Mouse (Mus musculus) ES-Bruce4 (cell line): ENCODE measurements at regions not wholly inside any gene's neighbourhood (a gene's known extent, or its start where the extent isn't known, plus 50 kb on each side); places are given as distances from the start of the nearest gene placed in this dataset.

Experiments
- H3K27ac ChIP-seq: 2 replicates; pipeline ENCODE4 v1.5.1; 2012; ENCODE audit warnings: low read length, inconsistent platforms; ENCODE audit not compliant: insufficient read depth
- H3K27me3 ChIP-seq: 2 replicates; pipeline ENCODE4 v1.6.1; 2012; ENCODE audit warnings: mild to moderate bottlenecking, low read length, inconsistent platforms; ENCODE audit not compliant: control insufficient read depth, poor library complexity, insufficient read depth, severe bottlenecking
- H3K36me3 ChIP-seq: 2 replicates; pipeline ENCODE4 v1.6.1; 2012; ENCODE audit warnings: inconsistent platforms, mild to moderate bottlenecking, low read length, moderate library complexity; ENCODE audit not compliant: control insufficient read depth, poor library complexity, insufficient read depth, severe bottlenecking
- H3K4me1 ChIP-seq: one replicate; pipeline ENCODE4 v1.8.1; 2011; ENCODE audit warnings: low read length; ENCODE audit not compliant: control insufficient read depth, insufficient read depth
- H3K4me3 ChIP-seq: 2 replicates; pipeline ENCODE4 v1.5.1; 2011; ENCODE audit warnings: low read depth, mild to moderate bottlenecking, low read length
- H3K9ac ChIP-seq: 2 replicates; pipeline ENCODE4 v1.6.1; 2012; ENCODE audit warnings: low read depth, mild to moderate bottlenecking, inconsistent platforms; ENCODE audit not compliant: poor library complexity, severe bottlenecking
- H3K9me3 ChIP-seq: replicated peaks from 2 replicates; pipeline ENCODE4 v1.6.1; 2012; ENCODE audit warnings: mild to moderate bottlenecking, low read length, inconsistent platforms; ENCODE audit not compliant: control insufficient read depth, poor library complexity, insufficient read depth, severe bottlenecking
- CTCF ChIP-seq: IDR thresholded peaks from one replicate; pipeline ENCODE4 v1.8.1; 2011; ENCODE audit warnings: low read depth, low read length
- EP300 ChIP-seq: IDR thresholded peaks from 2 replicates; pipeline ENCODE4 v1.6.1; 2011; ENCODE audit warnings: low read depth, low read length; ENCODE audit not compliant: insufficient read depth
- POLR2A ChIP-seq: IDR thresholded peaks from one replicate; pipeline ENCODE4 v1.8.1; 2011; ENCODE audit warnings: low read length; ENCODE audit not compliant: insufficient read depth

GRCm38 (mm10) chr4:45657350-45657978, 125.2 kb upstream of the Shb start:
- no peak overlapping the region for H3K4me3 ChIP-seq
- H3K9ac ChIP-seq, result no peak overlapping the region
- peaks cover 3% of the 10 kb centered on the region for H3K9me3 ChIP-seq
- H3K27me3 ChIP-seq, result peaks cover 4% of the 10 kb centered on the region; the same call in 1 of the 2 replicates
- no peak for TF ChIP-seq POLR2A
- no peak for TF ChIP-seq EP300
- no peak for TF ChIP-seq CTCF
- no peaks in the 10 kb centered on the region for H3K36me3 ChIP-seq
- no peak overlapping the region for H3K27ac ChIP-seq
- no peaks in the 10 kb centered on the region for H3K4me1 ChIP-seq

- no peaks in the 10 kb centered on the region for H3K4me1 ChIP-seq
- H3K4me3 ChIP-seq, result no peak overlapping the region
- peaks cover 5% of the 10 kb centered on the region for H3K9me3 ChIP-seq
- TF ChIP-seq EP300 (no peak), CTCF (no peak), POLR2A (no peak)
- H3K36me3 ChIP-seq, result no peaks in the 10 kb centered on the region
- H3K27ac ChIP-seq, result no peak overlapping the region
- H3K9ac ChIP-seq, result no peak overlapping the region
- H3K27me3 ChIP-seq, result peaks cover 4% of the 10 kb centered on the region; the same call in 1 of the 2 replicates
Measured at GRCm38 (mm10) chr4:45655780-45656179, 123.5 kb upstream of the Shb start.

GRCm38 (mm10) chr4:45654804-45655155, 122.5 kb upstream of the Shb start:
- Histone ChIP-seq H3K9ac (no peak overlapping the region), H3K27ac (peak overlapping the region; percentile 74), H3K9me3 (peaks cover 5% of the 10 kb centered on the region), H3K27me3 (peaks cover 3% of the 10 kb centered on the region), H3K36me3 (no peaks in the 10 kb centered on the region), H3K4me3 (peak overlapping the region; percentile 14; the same call in 1 of the 2 replicates), H3K4me1 (no peaks in the 10 kb centered on the region)
- no peak for TF ChIP-seq CTCF

GRCm38 (mm10) chr4:45654019-45654803, 121.9 kb upstream of the Shb start:
- Histone ChIP-seq H3K27ac (peak overlapping the region; percentile 74; the same call in 1 of the 2 replicates), H3K4me3 (peak overlapping the region; percentile 38), H3K4me1 (no peaks in the 10 kb centered on the region), H3K9ac (no peak overlapping the region), H3K36me3 (no peaks in the 10 kb centered on the region), H3K27me3 (peaks cover 3% of the 10 kb centered on the region), H3K9me3 (peaks cover 5% of the 10 kb centered on the region)
- TF ChIP-seq POLR2A (no peak), EP300 (peak; percentile 83; the same call in 1 of the 2 replicates)

GRCm38 (mm10) chr4:45648884-45649577, 116.8 kb upstream of the Shb start:
- Histone ChIP-seq H3K4me1 (no peaks in the 10 kb centered on the region), H3K9ac (no peak overlapping the region), H3K27me3 (peaks cover 3% of the 10 kb centered on the region), H3K9me3 (peaks cover 5% of the 10 kb centered on the region), H3K36me3 (no peaks in the 10 kb centered on the region), H3K27ac (no peak overlapping the region), H3K4me3 (no peak overlapping the region)
- no peak for TF ChIP-seq POLR2A
- TF ChIP-seq EP300, result no peak
- TF ChIP-seq CTCF, result no peak

- H3K9me3 ChIP-seq, result peaks cover 3% of the 10 kb centered on the region
- H3K27ac ChIP-seq, result no peak overlapping the region
- TF ChIP-seq CTCF (no peak), POLR2A (no peak), EP300 (no peak)
- H3K4me1 ChIP-seq, result no peaks in the 10 kb centered on the region
- no peaks in the 10 kb centered on the region for H3K36me3 ChIP-seq
- no peak overlapping the region for H3K4me3 ChIP-seq
- no peaks in the 10 kb centered on the region; the same call in none of the 2 replicates for H3K27me3 ChIP-seq
- H3K9ac ChIP-seq, result no peak overlapping the region
Measured at GRCm38 (mm10) chr4:45647514-45647913, 115.2 kb upstream of the Shb start.
